Mouse (Mus musculus): ENCODE measurements around the gene Neil1.

- TF ChIP-seq POLR2A (IDR thresholded peaks at IDR 0.05; ENCODE audit: extremely low read depth, insufficient read depth, low read length) (no peak), CTCF (IDR thresholded peaks at IDR 0.05; ENCODE audit: low read depth, low read length) (no peak)
Observed at GRCm38 (mm10) chr9:57143212-57143611, 4.9 kb downstream of the Neil1 start.

All from liver, adult 2 months (tissue).